Mouse (Mus musculus): ENCODE results near the gene 2300002M23Rik. TPM values are rescaled to one million over a fixed set of nuclear protein-coding genes. Genes with fewer than 3 reads are reported as not detected.

Gene 2300002M23Rik
- total RNA-seq (2021) = not detected
- long read RNA-seq, experiment 1 = 0 reads
- long read RNA-seq, experiment 2 = 0 reads

DNA sequence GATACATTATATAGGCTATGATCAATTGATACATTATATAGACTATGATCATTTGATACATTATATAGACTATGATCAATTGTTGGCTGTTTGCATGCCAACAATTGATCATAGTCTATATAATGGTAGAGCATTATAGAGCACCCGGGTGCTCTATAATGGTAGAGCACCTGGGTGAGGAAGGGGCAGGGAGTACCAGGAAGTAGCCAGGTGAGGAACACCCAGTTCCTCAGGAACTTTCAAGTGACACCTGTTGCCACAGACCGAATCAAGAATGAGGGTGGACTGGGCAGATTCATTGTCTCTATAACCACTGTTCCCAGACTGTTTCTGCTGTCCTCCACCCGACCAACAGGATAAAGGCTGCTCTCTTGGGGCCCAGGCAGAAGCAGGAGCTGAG is at the start of gene 2300002M23Rik:
Gene 2300002M23Rik (plus strand): TSS at position 301 of the 400 bp plus-strand sequence.
- DNase-seq = no peak

DNA sequence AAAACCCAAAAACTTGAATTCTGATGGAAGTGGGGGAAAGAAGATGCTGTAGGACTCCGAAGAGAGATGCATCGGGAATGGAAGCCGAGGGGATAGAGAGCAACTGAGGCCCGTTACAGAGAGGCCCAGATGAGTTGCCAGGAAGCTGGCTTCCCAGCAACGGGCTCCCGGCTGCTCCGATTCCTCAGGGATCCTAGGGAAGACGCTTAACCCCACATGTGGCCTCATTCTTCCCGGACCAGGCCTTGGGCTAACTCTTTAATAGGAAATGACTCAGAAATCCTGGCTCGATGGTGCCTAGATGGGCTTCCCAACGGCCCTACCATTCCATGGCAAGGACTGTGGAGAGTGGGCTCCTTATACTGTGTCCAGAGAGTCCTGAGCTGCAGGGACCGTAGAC is 49.7 kb upstream of the 2300002M23Rik start:
- DNase-seq = peak; percentile 29 to 31

DNA sequence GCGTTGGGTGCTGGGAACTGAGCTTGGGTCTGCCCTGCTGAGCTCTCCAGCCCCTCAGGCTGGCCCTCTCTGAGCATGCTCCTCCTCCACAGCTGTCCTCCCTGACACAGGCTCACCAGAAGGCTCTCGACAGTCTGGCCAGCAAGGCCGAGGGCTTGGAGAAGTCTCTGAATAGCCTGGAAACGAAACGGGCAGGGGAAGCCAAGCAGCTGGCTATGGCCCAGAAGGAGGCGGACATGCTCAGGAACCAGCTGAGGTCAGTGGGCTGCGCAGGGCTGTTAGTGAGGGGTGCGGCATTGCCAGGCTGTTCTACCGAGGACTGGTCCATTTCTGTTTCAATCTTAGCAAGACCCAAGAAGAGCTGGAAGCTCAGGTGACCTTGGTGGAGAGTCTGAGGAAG is 42.9 kb upstream of the 2300002M23Rik start:
- no peak for DNase-seq

DNA sequence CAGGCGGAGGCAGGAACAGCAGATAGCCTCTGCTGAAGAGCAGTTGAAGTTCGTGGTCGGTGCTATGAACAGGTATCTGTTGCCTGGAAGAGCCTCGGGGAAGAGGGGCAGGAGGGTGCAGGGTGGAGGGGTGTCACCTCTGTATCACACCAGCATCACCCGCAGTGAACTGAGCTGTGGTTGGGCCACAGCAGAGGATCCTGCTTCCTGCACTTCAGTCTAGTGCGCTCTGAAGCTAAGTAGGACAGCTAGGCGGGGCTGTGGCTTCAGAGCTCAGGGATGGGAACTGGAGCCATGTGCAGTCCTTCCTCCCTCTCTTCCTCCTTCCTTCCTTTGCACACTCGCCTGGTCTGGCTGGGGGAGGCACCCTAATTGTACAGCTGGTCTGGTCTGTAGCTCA is 40.6 kb upstream of the 2300002M23Rik start:
- DNase-seq = no peak

DNA sequence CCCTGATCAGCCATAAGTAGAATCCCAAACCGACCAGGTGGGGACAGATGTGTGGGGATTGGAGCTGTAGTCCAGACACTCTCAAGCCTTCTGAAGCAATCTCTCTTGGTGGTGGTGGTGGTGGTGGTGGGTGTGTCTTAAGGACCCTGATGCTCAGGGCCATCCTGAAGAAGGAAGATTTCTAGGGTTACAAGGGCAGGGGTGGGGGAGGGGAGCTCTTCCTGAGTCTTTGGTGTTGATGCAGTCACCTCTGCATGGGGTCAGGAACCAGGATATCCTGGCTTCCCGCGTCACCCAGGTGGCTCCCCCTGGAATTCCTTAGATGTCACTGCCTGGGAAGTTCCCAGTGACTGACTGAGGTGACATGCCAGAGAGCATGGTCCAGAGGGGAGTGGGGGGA is 34.9 kb upstream of the 2300002M23Rik start:
- DNase-seq = no peak

DNA sequence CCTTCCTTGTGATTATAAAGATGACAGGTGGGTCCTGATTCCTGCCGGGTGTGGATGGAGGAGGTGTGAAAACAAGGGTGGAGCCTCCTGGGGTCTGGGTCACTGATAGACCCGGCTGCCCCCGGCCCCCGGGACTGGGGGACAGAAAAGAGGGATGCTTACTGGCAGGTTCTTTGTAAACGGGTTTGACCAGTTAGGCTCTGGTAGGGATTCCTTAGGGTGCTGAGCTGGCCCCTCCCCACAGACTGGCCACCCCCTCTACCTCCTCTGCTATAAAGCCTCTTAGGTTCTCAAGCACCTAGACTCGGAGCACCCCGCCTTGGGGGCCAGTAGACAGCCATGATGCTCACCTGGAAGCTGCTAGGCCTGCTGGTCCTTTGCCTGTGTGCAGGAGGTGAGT is 34.3 kb upstream of the 2300002M23Rik start, which contains the start of gene Psors1c2:
Gene Psors1c2 (plus strand): TSS at position 301 of the 400 bp plus-strand sequence.
- no peak for DNase-seq

DNA sequence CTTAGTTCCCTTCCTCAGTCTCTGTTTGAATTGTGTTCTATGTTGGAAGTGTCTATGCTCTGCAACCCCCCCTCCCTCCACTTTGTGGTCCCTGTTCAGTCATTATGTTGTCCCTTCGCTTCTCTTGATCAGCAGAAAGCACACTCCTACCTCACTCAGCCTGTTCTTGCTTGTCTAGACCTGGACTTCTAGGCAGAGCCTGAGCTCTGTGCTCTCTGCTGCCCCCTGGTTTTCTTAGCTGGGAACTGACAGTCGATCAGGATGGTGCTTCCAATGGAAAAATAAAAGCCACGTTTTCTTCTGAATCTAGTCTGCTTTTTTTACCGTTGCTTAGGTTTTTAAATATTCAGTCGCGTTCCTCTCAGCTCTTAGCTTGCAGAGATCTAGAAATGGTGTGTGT is 32.9 kb upstream of the 2300002M23Rik start:
- DNase-seq = peak; percentile 66 to 87

DNA sequence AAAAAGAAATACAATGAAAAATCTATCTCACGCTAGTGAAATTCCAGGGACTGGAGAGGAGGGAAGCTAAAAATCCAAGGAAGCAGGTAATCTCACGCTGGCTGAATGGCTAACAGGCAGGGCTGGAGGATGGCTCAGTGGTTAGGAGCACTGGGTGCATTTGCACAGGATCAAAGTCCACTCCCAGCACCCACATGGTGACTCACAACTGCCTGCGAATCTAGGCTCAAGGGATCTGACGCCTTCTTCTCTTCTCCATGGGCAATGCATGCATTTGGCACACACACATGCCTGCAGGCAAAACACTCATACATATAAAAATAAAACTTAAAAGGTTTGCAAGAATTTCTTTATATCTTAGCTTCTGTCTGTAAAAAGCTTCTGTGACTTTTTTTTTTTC is 29.8 kb upstream of the 2300002M23Rik start:
- DNase-seq = no peak

DNA sequence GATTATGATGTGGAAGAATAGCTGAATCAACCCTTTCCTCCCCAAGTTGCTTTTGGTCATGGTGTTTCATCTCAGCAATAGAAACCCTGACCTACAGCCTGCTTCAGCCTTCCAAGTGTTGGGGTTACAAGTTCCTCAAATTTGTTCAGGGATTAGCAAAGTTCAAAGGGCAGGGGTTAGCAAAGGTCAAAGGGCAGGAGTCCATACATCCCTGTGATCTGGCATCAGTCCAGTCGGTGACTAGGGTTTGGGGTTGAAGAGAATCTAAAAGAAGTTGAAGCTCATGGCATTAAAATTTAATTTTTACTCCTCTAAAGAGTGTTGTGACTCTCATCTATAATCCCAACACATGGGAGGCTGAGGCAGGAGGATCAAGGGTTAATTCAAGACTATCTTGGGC is 28.8 kb upstream of the 2300002M23Rik start:
- no peak for DNase-seq

DNA sequence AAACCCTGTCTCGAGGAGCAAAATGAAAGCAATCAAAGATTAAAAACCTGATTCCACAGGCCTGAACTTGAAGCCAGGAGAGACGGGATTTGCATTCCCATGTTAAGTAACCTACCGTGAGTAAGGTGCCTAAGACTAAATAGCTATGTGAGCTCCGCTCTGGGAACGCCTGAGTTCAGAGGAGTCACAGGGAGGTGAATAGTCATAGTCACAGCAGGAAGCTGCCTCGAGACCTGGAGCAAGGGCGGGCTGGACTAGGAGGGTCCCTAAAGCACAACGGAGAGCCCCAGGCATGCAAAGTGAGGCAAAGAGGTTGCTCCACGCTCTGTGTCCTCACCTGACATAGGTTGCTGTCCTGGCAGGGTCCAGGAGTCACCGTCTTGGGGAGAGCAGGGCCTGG is 27.7 kb upstream of the 2300002M23Rik start:
- no peak for DNase-seq

DNA sequence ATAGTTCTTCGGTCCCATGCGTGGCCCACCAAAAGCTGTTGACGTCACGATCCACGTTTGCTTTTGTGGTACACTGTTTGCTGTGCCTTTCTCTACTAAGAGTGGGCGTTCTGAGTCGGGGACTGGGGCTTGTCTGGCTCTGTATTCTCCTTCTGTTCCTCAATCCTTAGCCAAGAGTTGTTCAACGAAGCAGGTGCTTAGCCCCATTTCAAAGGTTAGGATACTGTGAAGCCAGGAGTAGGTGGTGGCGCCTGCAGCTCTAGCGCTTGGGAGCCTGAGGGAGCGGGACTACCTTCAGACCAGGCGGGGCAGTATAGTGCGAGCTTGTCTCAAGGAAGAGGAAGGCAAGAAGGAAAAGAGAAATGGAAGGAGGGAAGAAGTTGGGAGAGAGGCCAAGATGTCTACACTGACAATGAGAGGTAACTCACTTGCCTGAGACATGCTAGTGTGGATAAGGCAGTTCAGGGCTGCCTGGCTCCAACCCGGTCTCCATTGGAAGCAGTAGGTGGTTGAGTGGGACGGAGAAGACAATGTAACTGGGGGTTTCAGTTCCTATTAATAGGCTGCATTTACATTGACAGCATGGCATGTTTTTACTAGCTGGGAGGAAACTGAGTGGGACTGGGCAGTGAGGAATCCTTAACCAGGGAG is 24.4 kb upstream of the 2300002M23Rik start:
- no peak for DNase-seq

DNA sequence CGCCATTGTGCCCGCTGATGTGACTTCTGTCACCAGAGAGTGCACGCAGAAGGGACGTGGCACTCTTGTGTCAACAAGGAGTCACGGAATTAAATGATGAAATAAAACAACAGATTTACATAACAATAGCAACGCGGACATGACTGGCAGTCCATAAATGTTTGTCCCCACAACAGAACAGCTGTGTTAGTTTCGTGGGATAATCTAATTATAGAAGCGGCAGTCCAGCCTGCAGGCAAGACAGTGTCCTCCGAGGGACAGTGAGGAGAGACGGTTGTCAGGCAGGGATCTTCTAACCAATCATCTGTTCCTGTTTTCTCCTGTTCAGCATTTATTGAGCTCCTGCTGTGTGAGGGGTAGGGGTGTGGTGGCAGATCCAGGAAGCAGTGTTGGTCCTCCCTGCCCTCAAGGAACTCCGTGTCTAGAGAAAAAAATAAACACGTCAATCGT is 23.8 kb upstream of the 2300002M23Rik start:
- DNase-seq = peak in 1 of 2 experiments; percentile 23

DNA sequence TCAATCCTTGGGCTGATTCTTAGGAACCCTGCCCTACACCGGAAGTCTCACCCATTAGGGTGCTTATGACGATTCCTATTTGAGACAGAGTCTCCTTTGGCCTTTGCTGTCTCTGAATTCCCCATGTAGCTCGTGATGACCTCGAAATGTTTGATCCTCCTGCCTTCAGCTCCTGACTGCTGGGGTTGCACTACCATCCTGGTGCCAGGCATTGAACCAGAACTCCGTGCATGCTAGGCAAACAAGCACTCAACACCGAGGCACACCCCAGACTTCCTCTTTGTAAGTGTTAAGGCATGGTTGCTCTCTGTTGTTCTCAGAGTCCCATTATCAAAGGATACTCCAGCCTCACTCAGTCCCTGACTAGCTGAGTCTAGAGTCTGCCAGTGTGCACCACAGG is 23.2 kb upstream of the 2300002M23Rik start:
- DNase-seq = no peak

DNA sequence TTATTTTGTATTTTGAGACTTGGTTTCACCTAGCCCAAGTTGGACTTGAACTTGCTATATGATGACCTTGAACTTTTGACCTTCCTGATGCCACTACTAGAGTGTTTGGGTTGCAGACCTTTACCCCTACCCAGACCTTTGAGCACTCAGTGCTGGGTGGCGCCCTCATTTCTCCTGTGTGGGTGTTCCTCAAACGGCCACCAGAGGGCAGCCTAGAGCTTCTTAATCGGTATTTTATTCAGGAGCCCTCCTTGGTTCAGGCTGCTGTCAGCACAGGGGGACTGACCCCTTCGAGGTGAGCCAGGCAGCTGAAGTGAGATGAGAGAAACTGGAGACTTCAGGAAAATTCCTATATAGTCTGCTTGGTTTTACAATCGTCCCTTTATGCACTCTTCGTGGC is 22.6 kb upstream of the 2300002M23Rik start:
- DNase-seq = peak; percentile 25 to 80

DNA sequence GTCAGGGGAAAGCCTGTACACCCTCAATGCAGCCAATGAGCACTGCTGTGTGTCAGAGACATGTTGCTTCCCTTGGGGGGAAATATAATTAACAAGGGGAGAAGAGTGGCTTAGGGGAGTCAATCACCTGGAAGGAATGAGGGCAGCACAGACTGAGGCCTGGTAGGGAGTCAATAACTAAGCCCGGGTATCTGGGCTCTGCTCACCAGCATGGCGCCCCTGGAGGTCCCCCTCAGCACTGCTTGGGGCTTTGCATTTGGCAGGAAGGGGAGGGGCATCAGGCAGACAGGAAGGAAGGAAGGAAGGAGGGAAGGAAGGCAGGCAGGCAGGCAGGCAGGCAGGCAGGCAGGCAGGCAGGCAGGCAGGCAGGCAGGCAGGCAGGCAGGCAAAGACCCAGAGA is 19.8 kb upstream of the 2300002M23Rik start:
- no peak for DNase-seq

DNA sequence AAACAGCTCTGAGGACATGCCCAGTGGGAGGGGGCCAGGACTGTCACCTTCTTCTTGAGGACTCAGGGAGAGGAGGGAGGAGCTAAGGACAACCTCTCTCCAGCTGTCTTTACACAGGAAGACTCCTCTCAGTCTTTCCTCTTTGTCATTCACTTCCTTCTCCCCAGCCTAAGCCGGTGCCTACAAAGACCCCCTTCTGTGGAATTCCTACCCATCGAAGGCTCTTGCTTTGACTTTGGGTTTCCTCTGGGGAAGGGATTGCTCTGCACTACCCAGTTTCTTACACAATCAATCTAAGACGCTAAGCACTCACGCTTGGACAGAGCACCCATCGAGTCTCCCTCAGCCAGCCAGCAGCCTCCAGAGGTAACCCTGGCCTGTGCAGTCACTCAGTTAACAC is 18.6 kb upstream of the 2300002M23Rik start:
- no peak for DNase-seq

DNA sequence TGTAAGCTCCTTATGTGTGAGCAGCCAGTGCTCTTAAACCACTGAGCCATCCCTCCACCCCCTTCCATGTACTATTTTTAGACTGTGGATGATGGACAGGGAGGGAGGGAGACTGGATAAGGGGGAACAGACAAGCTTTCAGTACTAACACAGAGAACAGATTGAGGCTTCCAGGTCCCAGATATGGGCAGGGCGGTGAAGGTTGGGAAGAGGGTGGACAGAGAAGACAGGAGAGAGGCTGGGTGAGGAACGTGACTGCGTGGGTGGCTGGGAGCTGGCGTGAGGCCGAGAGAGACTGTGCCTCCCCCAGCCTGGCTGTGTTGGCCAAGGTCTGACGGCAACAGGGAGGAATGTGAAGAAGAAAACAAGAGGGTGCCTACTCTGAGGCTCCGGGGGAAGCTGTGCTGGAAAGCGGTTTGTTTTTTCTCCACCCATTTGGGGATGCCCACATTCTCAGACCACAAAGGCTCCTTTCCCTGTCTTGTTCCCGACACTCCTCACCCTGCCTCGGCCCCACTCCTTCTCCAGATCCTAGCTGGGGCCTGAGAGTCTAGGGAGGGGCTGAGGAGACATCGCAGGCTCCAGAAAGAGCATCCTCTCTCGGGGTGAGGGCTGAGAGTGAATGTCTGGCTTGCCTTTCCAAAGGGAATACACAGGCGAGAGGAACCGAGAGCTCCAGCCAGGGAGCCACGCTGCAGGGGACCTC is 17.7 kb upstream of the 2300002M23Rik start:
- DNase-seq = peak; percentile 88 to 90

DNA sequence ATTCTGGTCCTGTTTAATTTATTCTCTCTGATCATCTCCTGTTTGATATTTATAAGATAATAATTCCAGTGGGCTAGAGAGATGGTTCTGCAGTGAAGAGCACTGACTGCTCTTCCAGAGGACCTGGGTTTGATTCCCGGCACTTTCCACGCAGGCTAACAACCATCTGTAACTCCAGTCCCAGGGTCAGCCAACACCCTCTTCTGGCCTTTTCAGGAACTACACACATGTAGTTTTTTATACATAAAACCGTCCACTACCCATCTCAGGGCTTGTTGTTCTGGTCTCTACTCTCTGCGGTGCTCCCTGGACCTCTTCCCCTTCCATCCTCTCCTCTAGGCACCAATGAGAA is 17.1 kb upstream of the 2300002M23Rik start:
- no peak for DNase-seq

DNA sequence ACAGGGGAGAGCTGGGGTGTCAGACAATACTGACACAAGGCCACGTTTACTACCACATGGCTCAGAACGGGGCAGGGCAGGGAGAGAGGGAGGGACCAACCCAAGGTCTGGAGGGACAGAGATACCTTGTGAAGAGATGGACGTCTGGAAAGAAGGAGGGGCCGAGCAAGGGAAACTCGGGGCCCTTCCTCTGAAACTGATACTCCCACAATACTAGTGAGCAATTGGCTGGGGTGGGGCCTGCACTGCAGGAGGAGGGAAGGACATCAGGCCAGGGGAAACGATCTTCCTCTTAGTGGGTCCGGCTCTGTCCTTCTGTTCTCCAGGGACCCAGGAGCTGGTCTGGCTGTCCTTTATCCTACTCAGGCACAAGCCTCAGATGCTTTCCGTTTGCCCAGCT is 16.4 kb upstream of the 2300002M23Rik start:
- DNase-seq = no peak

DNA sequence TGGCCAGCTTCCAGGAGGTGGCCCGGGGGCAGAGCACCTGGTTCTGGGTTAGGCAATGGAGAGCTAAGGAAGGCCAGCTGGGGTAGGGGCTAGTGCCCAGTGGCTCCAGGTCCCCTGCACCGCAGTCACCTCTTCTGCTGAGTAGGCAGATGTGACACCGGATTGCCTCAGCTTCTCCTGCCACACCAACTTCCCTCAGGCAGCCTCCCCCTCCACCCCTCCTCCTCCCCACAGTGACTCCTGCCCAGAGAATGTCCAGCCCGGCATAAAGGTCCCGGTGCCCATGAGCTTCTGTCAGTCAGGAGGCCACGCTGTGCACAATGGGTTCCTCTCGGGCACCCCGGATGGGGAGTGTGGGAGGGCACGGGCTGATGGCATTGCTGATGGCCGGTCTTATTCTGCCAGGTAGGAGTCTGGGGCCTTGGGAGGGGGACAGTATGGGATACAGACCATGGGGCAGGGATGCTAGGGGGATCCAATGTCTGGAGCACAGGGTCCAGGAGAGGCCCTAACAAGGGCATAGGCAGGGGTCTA is 15.3 kb upstream of the 2300002M23Rik start, which contains the start of gene Cdsn:
Gene Cdsn (plus strand): TSS at position 248 of the 534 bp plus-strand sequence.
- no peak for DNase-seq

DNA sequence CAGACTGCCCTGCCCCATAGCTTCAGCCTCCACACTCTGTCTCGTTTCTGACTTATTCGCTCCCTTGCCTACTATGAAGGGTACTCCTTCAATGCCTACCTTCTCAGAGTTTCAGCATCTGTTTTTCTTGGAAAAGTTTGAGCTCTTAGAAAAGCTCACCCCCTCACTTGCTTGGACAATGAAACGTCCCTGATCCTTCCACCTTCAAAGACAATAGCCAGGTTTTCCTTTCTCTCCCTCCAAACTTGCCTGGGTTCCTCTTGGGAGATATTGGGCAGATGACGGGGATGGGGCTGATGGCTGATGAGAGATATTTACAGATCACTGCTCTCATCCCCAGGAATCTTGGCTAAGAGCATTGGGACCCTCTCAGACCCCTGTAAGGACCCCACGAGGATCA is 12.9 kb upstream of the 2300002M23Rik start:
- DNase-seq = no peak

DNA sequence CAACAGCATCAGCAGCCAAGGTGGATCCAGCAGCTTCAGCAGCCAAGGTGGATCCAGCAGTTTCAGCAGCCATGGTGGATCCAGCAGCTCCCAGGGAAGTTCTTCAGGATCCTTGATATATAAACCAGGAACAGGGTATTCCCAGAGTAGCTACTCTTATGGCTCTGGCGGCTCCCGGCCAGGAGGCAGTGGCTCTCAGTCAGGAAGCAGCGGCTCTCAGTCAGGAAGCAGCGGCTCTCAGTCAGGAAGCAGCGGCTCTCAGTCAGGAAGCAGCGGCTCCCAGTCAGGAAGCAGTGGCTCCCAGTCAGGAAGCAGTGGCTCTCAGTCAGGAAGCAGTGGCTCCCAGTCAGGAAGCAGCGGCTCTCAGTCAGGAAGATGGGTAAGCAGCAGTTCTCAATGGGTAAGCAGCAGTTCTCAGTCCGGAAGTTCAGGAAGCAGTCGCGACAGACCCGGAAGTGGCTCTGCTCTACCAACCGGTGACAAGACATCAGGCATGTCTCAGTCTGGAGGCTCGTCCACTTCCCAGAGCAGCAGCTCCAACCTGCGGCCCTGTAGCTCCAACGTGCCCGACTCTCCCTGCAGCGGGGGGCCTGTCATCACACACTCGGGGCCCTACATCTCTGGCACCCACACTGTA is 12.4 kb upstream of the 2300002M23Rik start:
- no peak for DNase-seq

DNA sequence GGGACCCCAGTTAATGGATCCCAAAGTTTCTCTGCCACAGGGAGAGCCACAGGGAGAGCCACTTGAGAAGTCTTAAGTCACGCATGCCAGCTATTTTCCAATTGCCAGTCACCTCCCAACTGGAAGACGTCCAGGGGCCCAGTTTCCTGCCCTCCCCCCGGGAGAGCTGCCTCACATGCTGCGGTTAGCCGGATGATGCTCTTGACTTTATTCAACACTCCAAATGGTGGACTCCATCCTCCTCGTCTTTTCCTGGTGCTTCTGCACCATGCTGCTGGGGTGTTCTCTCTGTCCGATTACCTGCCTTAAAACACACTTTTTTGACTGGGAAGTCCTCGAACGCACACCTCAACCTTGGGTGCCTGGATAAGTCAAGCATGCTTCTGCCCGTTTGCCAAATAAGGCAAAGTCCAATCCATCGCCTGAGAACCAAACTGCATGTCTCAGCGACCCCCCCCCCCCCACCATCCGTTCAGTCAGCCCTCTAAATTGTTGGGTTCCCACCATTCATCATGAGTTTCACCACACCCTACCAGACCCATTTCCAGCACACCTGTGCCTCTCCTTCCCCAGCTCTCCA is 11.0 kb upstream of the 2300002M23Rik start:
- no peak for DNase-seq
